Mouse (Mus musculus): ENCODE measurements around the gene Lyve1.

DNA sequence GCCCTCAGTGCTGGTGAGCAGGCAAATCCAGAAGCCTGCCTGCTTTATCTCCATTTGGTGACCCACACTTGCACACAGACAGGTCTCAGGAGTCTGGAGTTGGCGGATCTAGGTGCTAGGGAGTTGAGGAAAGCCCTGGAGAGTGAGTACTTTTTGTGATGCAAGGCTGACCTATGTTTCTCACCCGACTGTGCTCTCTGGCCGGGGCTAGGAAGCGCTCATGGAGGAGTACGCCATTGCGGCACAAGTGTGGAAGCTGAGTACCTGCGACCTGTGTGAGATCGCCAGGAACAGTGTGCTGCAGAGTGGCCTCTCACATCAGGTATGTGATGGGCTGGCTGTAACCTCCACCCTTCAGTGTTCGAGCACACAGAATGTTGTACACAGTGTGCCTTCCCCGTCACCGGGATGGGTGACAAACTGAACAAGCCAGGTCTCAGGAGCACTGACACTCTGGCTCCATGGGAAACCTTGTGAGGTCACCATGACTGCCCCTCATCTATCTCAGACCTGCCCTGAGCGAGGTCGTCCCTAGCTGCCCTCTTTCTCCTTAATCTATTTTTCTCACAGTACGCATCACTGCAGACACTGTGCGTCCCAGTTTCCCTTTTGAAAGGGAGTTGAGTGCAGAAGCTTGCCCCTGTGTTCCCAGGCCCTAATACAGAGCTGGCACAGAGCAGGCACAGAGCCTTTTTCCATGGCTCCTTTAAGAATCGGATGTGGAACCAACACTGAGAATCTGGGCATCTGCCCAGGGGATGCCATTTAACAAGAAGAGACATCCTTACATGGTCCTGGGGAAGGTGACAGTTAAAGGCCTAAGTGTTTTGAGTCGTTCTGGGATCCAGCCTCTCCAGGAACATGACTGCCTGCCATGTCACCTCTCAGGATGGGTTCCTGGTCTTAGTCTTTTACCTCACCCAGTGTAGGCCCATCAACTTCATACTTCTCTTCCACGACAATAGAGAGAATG is 53.2 kb downstream of the Lyve1 start:
- no peak for TF ChIP-seq MAX (IDR thresholded peaks at IDR 0.05)
- TF ChIP-seq MYOG (IDR thresholded peaks at IDR 0.05; ENCODE audit: control insufficient read depth, extremely low read depth, insufficient read length), result no peak
- no peak for TF ChIP-seq USF1 (IDR thresholded peaks at IDR 0.05; ENCODE audit: low read depth)
- TF ChIP-seq CTCF (IDR thresholded peaks at IDR 0.05; ENCODE audit: control insufficient read depth, insufficient read depth, insufficient read length), result no peak
- TF ChIP-seq CEBPB (IDR thresholded peaks at IDR 0.05; ENCODE audit: low read depth), result no peak
- no peak for TF ChIP-seq FOSL1 (IDR thresholded peaks at IDR 0.05; ENCODE audit: insufficient read depth, low read length, poor library complexity, severe bottlenecking)
- TF ChIP-seq MYOD1 (IDR thresholded peaks at IDR 0.05; ENCODE audit: control insufficient read depth, insufficient read length, low read depth), result no peak
